Mouse (Mus musculus) gonadal fat pad, adult 2 months (tissue): ENCODE measurements around the gene Tdrd6. TPM values are rescaled to one million over a fixed set of nuclear protein-coding genes. Genes with fewer than 3 reads are reported as not detected.

Experiments
- DNase-seq: peaks from one replicate; pipeline ENCODE4 v3.0.0-alpha.2; 2012; ENCODE audit warnings: low read depth
- polyA plus RNA-seq: library from polyadenylated mRNA; depleted of rRNA; stranded (reverse); fragments of >200 nt; gene quantifications from 2 replicates; pipeline ENCODE4 v1.2.3, GENCODE M21; 2012; rRNA removed

Gene Tdrd6
- polyA plus RNA-seq, 1 experiment, result 0.30 TPM

DNA sequence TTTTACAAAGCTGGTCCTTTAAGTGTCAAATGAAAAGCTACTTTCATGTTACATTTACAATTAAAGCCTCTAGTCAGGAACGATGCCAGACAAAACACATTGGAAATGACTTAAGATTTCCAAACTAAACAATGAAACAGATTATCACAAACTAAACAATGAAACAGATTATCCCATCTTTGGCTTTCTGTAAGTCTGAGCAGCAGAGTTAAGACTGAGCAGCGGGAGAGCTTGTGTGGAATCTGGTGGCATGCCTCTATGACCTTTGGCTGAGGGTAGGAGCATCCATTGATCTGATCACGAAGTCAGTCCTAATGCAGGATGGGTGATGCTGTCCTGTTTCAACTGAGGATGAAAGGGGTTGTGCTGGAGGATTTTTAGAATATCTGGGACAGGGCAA lies 17.9 kb downstream of the Tdrd6 start:
- DNase-seq, result no peak

GRCm38 (mm10) chr17:43611586-43611985 lies 18.5 kb downstream of the Tdrd6 start:
- DNase-seq, result no peak

- DNase-seq, result no peak
Measured at GRCm38 (mm10) chr17:43606704-43607103, 23.4 kb downstream of the Tdrd6 start.

DNA sequence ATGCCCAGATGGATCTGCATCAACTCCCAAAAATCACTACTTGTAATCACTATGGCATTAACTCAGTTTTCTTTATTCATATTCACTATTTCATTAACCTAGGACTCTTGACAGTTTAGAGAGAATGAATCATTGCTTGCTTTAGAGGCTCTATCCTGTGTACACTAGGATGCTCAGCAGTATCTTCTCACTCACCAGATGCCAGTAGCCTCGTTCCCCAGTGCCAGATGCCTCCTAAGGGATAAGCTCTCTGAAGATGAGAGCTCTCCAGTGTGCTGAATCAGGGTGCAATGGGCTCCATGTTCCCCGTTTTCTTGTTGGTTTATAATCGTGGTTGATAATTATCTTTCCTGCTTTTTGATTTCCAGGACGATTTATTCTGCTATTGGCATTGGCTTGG lies 31.4 kb downstream of the Tdrd6 start:
- no peak for DNase-seq

DNA sequence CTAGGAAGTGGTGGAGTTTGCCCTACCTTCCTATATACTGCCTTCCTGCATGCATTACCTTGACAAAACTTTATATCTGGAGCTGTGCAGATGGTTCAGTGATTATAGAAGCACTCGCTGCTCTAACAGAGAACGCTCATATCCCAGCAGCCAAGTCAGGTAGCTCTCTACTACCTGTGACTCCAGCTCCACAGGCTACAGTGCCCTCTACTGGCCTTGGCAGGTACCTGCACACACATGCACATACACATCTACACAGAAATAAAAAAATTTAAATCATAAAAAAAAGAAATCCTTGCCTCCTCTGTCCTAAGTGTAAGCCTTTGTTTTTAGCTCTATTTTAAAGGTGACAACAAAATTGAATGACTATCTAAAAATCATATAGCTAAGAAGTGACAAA lies 32.4 kb downstream of the Tdrd6 start:
- DNase-seq, result no peak

DNA sequence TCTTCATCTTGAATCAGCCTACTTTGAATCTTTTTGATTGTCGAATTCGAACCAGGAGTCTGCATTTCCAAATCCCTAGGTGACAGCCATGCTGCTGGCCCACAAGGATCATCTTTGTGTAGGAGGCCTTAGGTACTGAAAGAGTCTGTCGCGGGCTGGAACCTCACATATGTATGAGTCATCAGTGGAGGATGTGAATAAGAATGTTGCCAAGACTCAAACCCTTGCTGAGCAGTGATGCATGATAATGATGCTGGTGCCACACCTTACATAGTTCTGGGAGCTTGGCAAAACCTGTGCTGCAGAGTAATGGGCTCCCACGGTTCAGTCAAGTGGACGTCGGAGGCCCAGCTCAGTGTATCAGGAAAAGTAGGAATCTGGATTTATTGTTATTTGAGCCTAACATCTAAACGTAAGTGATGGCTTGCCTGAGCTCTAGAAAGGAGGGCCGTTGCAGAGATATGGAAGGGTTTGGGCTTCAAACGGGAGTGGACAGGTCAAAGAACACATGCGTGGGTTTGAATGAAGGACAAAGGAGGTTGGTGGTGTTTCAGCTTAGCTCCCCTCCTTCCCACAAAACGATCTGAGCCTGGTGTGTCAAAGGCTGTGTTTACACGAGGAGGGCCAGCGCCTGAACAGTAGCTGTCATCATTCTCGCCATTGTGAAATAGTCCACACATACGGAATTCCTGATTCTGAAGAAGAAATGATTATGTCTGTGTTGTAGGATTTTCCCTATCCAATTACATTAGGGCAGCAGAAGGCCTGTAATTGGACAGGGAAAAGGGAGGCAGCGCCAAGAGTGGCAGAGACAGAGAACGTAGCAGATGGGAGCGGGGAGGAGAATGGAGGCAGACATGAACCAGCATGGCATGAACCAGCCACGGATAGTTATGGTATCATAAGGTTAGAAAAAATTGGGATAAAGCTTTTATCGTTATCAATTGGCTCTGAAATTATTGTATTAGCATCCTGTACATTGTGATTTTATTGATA lies 37.5 kb downstream of the Tdrd6 start:
- DNase-seq, result no peak

- no peak for DNase-seq
Measured at GRCm38 (mm10) chr17:43590531-43590930, 39.6 kb downstream of the Tdrd6 start.

- DNase-seq, result no peak
Measured at GRCm38 (mm10) chr17:43589750-43590149, 40.3 kb downstream of the Tdrd6 start.

DNA sequence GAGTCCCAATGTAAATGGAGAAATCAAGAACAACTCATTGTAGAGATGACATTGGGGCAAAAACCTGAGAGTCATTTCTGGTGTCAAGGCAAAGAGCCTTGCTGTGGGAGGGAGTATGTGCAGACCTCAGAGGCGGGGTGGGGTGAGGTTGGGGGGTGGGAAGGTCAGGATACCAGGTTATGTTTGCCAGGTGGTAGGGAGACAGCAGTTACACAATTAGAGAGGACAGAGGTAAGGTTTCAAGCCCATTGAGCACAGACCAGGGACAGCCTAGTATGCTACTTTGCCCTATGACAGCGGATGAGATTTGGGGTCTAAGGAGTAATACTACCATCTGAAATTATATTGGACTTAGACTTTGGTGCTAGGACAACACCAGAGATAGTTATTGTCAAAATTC lies 42.8 kb downstream of the Tdrd6 start:
- DNase-seq, result no peak

DNA sequence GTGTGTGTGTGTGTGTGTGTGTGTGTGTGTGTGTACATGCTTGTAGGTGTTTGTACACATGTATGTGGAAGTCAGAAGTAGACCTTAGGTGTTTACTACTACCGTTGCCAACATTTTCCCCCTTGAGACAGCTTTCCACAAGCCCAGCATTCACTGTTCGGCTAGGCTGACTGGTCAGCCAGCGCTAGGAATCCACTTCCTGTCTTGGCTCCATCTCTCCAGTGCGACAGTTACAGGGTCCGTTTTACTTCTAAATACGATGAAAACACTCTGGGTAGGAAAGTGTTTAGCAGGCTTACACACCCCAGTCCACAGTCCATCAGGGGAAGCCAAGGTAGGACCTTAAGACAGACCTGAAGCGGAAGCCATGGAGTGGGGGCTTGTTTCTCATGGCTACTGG lies 45.3 kb downstream of the Tdrd6 start:
- DNase-seq, result no peak

DNA sequence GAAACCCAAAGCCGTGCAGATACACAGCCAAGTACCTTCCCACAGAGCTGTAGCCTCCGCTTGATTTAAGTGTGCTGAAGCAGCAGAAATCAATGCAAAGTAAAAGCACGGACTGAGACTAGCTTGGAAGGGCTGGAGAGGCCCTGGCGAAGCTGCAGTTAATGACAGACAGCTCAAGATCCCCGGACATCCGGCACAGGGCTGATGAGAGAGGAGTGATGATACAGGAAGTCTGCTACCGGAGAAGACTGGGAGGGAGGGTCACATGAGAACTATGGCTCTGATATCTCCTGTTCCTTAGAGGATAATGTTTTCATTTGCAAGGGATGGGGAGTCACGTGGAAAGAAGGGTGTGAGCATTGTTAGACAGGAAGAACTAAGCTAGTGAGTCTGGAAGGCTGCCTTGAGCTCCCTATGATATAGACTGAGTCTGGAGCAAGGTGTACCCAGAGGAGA lies 49.1 kb downstream of the Tdrd6 start:
- no peak for DNase-seq

- DNase-seq, result no peak
Measured at GRCm38 (mm10) chr17:43580456-43580855, 49.6 kb downstream of the Tdrd6 start.

GRCm38 (mm10) chr17:43573624-43574073 lies 56.5 kb downstream of the Tdrd6 start:
- no peak for DNase-seq

- DNase-seq, result no peak
Measured at GRCm38 (mm10) chr17:43569287-43569686, 60.8 kb downstream of the Tdrd6 start.

DNA sequence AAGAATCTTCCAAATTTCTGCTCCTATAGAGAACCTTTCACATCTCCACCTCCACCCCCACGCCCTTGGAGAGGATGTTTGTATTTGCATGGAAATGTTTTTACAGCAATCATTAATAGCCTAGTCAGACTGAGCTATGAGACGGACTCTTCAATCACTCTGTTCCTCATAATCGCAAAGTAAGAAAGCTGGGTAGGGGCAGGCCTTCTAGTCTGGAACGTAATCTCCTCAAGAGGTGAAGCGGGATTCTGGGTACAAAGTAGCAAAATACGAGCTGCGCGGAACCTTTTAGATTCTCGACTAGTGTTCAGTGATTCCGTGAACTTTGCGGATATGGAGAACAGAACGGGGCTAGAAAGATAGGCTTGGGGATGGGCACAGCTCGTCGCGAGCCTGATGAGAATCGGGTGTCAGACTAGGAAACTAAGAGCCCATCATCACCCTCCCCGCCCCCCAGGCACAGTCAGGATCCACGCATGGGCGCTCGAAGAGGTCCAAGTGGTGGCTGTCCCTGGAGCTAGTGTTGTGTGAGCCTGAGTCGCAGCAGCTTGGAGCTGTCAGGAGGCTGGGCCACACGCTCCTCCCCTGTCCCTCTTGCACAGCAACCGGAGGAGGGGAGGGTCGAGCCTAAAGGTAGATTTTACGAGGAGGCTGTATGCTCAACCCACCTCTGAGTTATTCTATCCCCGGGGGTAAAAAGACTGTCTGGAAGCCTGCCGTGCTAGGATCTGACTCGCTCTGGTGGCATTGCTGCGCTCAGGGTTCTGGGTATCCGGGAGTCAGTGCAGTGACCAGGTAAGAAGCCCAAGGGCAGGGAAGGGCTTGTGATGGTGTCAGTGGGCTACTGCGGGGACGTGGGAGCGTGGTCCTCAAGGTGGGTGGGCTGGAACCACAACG lies 61.9 kb downstream of the Tdrd6 start, which contains the start of gene Pla2g7:
Gene Pla2g7 (plus strand): TSS at position 107 of the 897 bp plus-strand sequence.
- no peak for DNase-seq

DNA sequence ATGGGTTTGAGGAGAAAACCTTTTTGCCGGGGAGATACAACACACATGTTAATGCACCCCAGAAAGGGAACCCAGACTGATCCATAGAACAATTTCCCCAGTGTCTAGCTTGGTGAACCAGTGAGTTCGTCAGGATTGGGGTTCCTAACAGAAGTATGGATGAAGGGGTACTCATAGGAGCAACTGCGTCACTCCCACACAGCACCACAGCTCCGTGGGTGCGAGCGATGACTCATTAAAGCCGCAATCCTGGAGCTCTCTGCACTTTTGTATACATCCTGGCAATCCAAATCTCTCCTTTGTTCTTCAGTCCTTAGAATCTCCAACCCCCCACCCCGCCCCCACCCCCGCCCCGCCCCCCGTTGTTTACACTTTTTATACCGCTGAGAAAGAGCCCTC lies 62.5 kb downstream of the Tdrd6 start:
- DNase-seq, result no peak

Other genes starting within 250 kb of the Tdrd6 start
- gene Mep1a, start 127.5 kb downstream of the Tdrd6 start, polyA plus RNA-seq, result 2.5 and 5.3 TPM in 2 replicates
- gene Ankrd66, start 86.7 kb downstream of the Tdrd6 start, polyA plus RNA-seq, result 0.96 and 1.2 TPM in 2 replicates
- 33.6 and 49.6 TPM in 2 replicates for gene Pla2g7, start 62.2 kb downstream of the Tdrd6 start, polyA plus RNA-seq
- gene Slc25a27, start 36.9 kb upstream of the Tdrd6 start, polyA plus RNA-seq, result 3.5 and 4.2 TPM in 2 replicates
- 3.0 and 3.5 TPM in 2 replicates for gene Cyp39a1, start 37.1 kb upstream of the Tdrd6 start, polyA plus RNA-seq
- gene Rcan2, start 171.1 kb upstream of the Tdrd6 start, polyA plus RNA-seq, result 3.9 and 5.6 TPM in 2 replicates